Mouse (Mus musculus) heart, postnatal 0 days (tissue): ENCODE measurements around the gene Pcsk4.

Source experiments
- CTCF ChIP-seq: IDR thresholded peaks from 2 replicates; pipeline ENCODE4 v1.5.1; 2016; ENCODE audit warnings: antibody characterized with exemption, control low read depth, low read depth
- EP300 ChIP-seq: IDR thresholded peaks from 2 replicates; pipeline ENCODE4 v1.6.1; 2016; ENCODE audit warnings: antibody characterized with exemption, low read depth

GRCm38 (mm10) chr10:80295618-80296425 lies 33.5 kb downstream of the Pcsk4 start, which contains the start of gene Apc2:
- peak; percentile 61 for TF ChIP-seq CTCF
- TF ChIP-seq EP300 = no peak
